Mouse (Mus musculus) bone marrow macrophage, adult 2 months (primary cell): ENCODE measurements around the gene Ppig. TPM values are rescaled to one million over a fixed set of nuclear protein-coding genes. Genes with fewer than 3 reads are reported as not detected.
A peak's percentile ranks its signal among the peaks of the same experiment; 100 is the strongest.
"Not testable (repeated sequence)": the region's sequence is repeated elsewhere in the genome, so short reads cannot be mapped to it uniquely, and the experiment has no call there.

Experiments used
- H3K27ac ChIP-seq: 2 replicates; pipeline ENCODE4 v1.5.1; 2012; ENCODE audit warnings: low read depth, low read length; ENCODE audit not compliant: insufficient read depth
- H3K4me1 ChIP-seq: 2 replicates; pipeline ENCODE4 v1.6.1; 2012; ENCODE audit warnings: low read length; ENCODE audit not compliant: control insufficient read depth, insufficient read depth
- H3K4me3 ChIP-seq: 2 replicates; pipeline ENCODE4 v1.5.1; 2012; ENCODE audit warnings: mild to moderate bottlenecking, low read length, moderate library complexity; ENCODE audit not compliant: insufficient read depth
- CTCF ChIP-seq: IDR thresholded peaks from 2 replicates; pipeline ENCODE4 v1.5.1; 2012; ENCODE audit warnings: low read depth, mild to moderate bottlenecking, low read length, moderate library complexity
- POLR2A ChIP-seq: IDR thresholded peaks from 2 replicates; pipeline ENCODE4 v1.6.1; 2012; ENCODE audit warnings: mild to moderate bottlenecking, low read depth, low read length, borderline replicate concordance
- polyA plus RNA-seq: library from polyadenylated mRNA; stranded (reverse); fragments of >200 nt; gene quantifications from 2 replicates; pipeline ENCODE4 v1.2.4, GENCODE M21; 2012; ENCODE audit not compliant: missing spikeins, insufficient read depth, insufficient read length

Ppig gene
- 134 and 138 TPM in 2 replicates for polyA plus RNA-seq

GRCm38 (mm10) chr2:69722273-69722649 lies at the start of gene Ppig:
Ppig (plus strand) TSS chr2:69722545.
- peak within 1 kb of the TSS; percentile 81 for H3K27ac ChIP-seq
- H3K4me1 ChIP-seq: peaks cover 27% of the 10 kb centered on the region
- peak within 1 kb of the TSS; percentile 93 for H3K4me3 ChIP-seq
- TF ChIP-seq CTCF (no peak), POLR2A (no peak)

GRCm38 (mm10) chr2:69673723-69674122 lies 48.6 kb upstream of the Ppig start:
- TF ChIP-seq POLR2A: no peak
- no peak for TF ChIP-seq CTCF
- Histone ChIP-seq H3K4me1 (0 out of 2 replicates have a peak, but pooled peaks cover 2% of the 10 kb centered on the region), H3K27ac (no peak overlapping the region), H3K4me3 (no peak overlapping the region)

- Histone ChIP-seq H3K4me1 (no peaks in the 10 kb centered on the region), H3K27ac (no peak overlapping the region), H3K4me3 (no peak overlapping the region)
- TF ChIP-seq CTCF (no peak), POLR2A (no peak)
Observed at GRCm38 (mm10) chr2:69675266-69675665, 47.1 kb upstream of the Ppig start.

GRCm38 (mm10) chr2:69676713-69677112 lies 45.6 kb upstream of the Ppig start:
- Histone ChIP-seq H3K27ac (no peak overlapping the region), H3K4me3 (no peak overlapping the region), H3K4me1 (no peaks in the 10 kb centered on the region)
- TF ChIP-seq POLR2A (no peak), CTCF (no peak)

GRCm38 (mm10) chr2:69677215-69677614 lies 45.1 kb upstream of the Ppig start:
- H3K4me3 ChIP-seq, H3K4me1 ChIP-seq, H3K27ac ChIP-seq: not testable (repeated sequence)

GRCm38 (mm10) chr2:69679990-69680389 lies 42.4 kb upstream of the Ppig start:
- no peak overlapping the region for H3K27ac ChIP-seq
- no peak overlapping the region for H3K4me3 ChIP-seq
- no peaks in the 10 kb centered on the region for H3K4me1 ChIP-seq
- TF ChIP-seq POLR2A: no peak
- TF ChIP-seq CTCF: peak; percentile 26; the same call in 1 of the 2 replicates

GRCm38 (mm10) chr2:69681931-69682330 lies 40.4 kb upstream of the Ppig start:
- TF ChIP-seq POLR2A (no peak), CTCF (no peak)
- no peak overlapping the region for H3K4me3 ChIP-seq
- no peak overlapping the region for H3K27ac ChIP-seq
- no peaks in the 10 kb centered on the region for H3K4me1 ChIP-seq

- Histone ChIP-seq H3K27ac (no peak overlapping the region), H3K4me3 (no peak overlapping the region), H3K4me1 (no peaks in the 10 kb centered on the region)
- TF ChIP-seq POLR2A: no peak
- no peak for TF ChIP-seq CTCF
Observed at GRCm38 (mm10) chr2:69683036-69683805, 39.1 kb upstream of the Ppig start.

GRCm38 (mm10) chr2:69684488-69684887 lies 37.9 kb upstream of the Ppig start:
- no peaks in the 10 kb centered on the region for H3K4me1 ChIP-seq
- no peak overlapping the region for H3K4me3 ChIP-seq
- TF ChIP-seq CTCF (no peak), POLR2A (no peak)
- no peak overlapping the region for H3K27ac ChIP-seq

- H3K4me1 ChIP-seq: no peaks in the 10 kb centered on the region
- H3K27ac ChIP-seq: no peak overlapping the region
- H3K4me3 ChIP-seq: no peak overlapping the region
- TF ChIP-seq CTCF (no peak), POLR2A (no peak)
Observed at GRCm38 (mm10) chr2:69690214-69690613, 32.1 kb upstream of the Ppig start.
